Mouse (Mus musculus) midbrain, embryonic 13.5 days (tissue): ENCODE data around the gene Lgi2. TPM values are rescaled to one million over a fixed set of nuclear protein-coding genes. Genes with fewer than 3 reads are reported as not detected.

Source experiments
- ATAC-seq: fragments of 200-750 bp; cut with Nextera tagmentation; 2 replicates; pipeline ENCODE4 v1.8.0; 2017; ENCODE audit warnings: mild to moderate bottlenecking, moderate TSS enrichment, moderate library complexity
- H3K27ac ChIP-seq: fragments of 300-500 bp; sonication (generic); 2 replicates; pipeline ENCODE4 v1.5.1; 2015; ENCODE audit warnings: inconsistent platforms, mild to moderate bottlenecking, moderate library complexity
- H3K27me3 ChIP-seq: fragments of 300-500 bp; sonication (generic); 2 replicates; pipeline ENCODE4 v1.6.1; 2015; ENCODE audit warnings: mild to moderate bottlenecking, inconsistent platforms
- H3K36me3 ChIP-seq: fragments of 300-500 bp; sonication (generic); 2 replicates; pipeline ENCODE4 v1.6.1; 2015; ENCODE audit warnings: mild to moderate bottlenecking, inconsistent platforms
- H3K4me1 ChIP-seq: fragments of 300-500 bp; sonication (generic); replicated peaks from 2 replicates; pipeline ENCODE4 v1.6.1; 2015; ENCODE audit warnings: inconsistent platforms
- H3K4me2 ChIP-seq: fragments of 300-500 bp; sonication (generic); replicated peaks from 2 replicates; pipeline ENCODE4 v1.6.1; 2015; ENCODE audit warnings: moderate library complexity, mild to moderate bottlenecking, inconsistent platforms
- H3K4me3 ChIP-seq: fragments of 300-500 bp; sonication (generic); replicated peaks from 2 replicates; pipeline ENCODE4 v1.5.1; 2015; ENCODE audit warnings: mild to moderate bottlenecking, inconsistent platforms
- H3K9ac ChIP-seq: fragments of 300-500 bp; sonication (generic); replicated peaks from 2 replicates; pipeline ENCODE4 v1.6.1; 2015; ENCODE audit warnings: mild to moderate bottlenecking, inconsistent platforms
- H3K9me3 ChIP-seq: fragments of 300-500 bp; sonication (generic); 2 replicates; pipeline ENCODE4 v1.6.1; 2016; ENCODE audit warnings: mild to moderate bottlenecking, inconsistent platforms
- WGBS: fragments of 180-500 bp; shearing (Covaris S2); methylation state at CpG from one replicate; pipeline ENCODE4 v1.1.7; 2015; 5-methylcytosine and 5-hydroxymethylcytosine counted together
- polyA plus RNA-seq: library from polyadenylated mRNA; unstranded; fragments of >200 nt; fragmentation: Nextera tagmentation; extraction: Ambion mirVana; gene quantifications from 2 replicates; pipeline ENCODE4 v1.2.1, GENCODE M21; 2015

The Lgi2 gene
- 1.8 and 2.0 TPM in 2 replicates for polyA plus RNA-seq

DNA sequence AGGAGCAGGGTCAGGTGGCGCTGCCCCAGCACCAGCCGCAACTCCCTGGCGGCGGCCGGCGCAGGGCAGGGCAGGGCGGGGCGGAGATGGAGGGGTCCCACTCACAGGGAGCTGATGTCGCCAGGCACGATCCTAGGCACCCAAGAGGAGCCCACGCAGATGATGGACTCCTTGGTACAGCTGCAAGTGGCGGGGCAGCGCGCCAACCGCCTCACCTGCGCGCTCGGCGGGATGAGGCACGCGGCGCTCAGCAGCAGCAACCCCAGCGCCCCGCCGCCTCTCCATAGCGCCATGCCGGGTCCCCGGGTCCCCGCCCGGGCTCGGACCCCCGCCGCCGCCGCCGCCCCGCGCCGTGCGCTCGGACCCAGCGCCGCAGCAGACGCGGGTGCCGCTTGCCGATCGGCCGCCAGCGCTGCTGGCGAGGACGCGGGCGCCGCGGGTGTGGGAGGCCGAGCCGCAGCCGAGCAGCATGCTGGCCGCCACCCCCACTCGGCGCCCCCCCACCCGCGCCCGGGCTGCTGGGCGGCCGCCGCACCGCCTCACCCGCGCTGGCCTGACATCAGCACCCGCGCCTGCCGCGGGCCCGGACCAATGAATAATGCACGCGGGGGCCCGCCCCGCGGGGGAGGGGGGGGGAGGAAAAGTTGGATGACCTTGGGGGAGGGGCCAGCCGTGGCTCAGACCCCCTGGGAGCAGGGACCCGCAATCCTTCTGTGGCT is at the start of gene Lgi2:
TSS of gene Lgi2 (minus strand) at position 650 of the 719 bp plus-strand sequence.
- WGBS = 1% methylated on average over 66 of the region's 83 CpGs
- ATAC-seq = peak; percentile 90

DNA sequence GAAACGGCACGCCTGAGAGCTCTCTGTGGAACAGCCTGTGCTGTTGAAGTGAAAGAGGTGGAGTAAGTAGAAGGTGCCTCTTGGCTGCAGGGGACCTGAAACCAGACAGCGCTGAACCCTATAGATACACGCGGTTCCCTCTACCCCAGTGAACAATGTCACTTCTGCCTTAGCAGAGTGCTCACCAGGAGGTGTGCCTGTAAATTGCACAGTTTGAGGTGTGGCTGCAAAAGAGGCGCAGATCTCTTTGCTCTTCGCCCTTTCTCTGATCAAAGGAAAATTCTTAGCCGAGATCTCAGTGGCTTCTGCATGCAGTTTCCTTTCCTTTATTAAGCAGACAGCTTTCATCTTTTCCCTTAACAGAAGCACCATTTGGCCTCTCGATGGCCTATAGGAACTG is 49.2 kb upstream of the Lgi2 start:
- ATAC-seq = no peak
- Histone ChIP-seq H3K27me3 (no peaks in the 10 kb centered on the region), H3K27ac (0 out of 2 replicates have a peak overlapping the region, but pooled peaks have one; percentile 5), H3K9me3 (peaks cover 7% of the 10 kb centered on the region), H3K4me1 (peaks cover 24% of the 10 kb centered on the region), H3K36me3 (no peaks in the 10 kb centered on the region), H3K9ac (no peak overlapping the region), H3K4me3 (no peak overlapping the region), H3K4me2 (no peak overlapping the region)
- 69% methylated on average over 9 of the region's 9 CpGs for WGBS

More for the DNA sequence above, at the start of gene Lgi2:
- peak within 1 kb of the TSS; percentile 61 for H3K4me3 ChIP-seq
- no peak within 1 kb of the TSS for H3K27ac ChIP-seq
- H3K27me3 ChIP-seq = peaks cover 13% of the 10 kb centered on the region
- peaks cover 15% of the 10 kb centered on the region for H3K4me1 ChIP-seq
- H3K9ac ChIP-seq = peak within 1 kb of the TSS; percentile 73
- H3K4me2 ChIP-seq = peak within 1 kb of the TSS; percentile 93
- H3K9me3 ChIP-seq = no peaks in the 10 kb centered on the region
- no peaks in the 10 kb centered on the region for H3K36me3 ChIP-seq

DNA sequence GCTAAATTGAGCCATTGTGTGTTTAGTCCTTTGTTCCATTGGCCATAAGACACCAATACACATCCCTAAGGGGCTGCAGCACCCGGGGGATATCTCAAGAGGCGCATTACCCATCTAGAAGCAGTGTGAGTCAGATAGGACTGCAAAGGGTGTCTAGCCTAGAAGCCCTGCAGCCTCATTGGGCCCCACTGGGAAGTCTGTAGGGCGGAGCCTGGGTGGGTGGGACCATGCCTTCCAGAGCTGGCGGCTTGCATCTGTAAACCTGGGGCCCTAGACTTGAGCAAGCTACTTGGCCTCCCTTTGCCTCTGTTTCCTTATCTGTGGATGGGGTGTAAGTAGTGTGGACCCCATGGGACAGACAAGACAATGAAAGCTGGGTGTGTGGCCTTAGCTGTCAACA is 48.4 kb upstream of the Lgi2 start:
- Histone ChIP-seq H3K27ac (no peak overlapping the region), H3K27me3 (no peaks in the 10 kb centered on the region), H3K36me3 (no peaks in the 10 kb centered on the region), H3K4me1 (peaks cover 24% of the 10 kb centered on the region), H3K9me3 (peaks cover 7% of the 10 kb centered on the region), H3K4me2 (no peak overlapping the region), H3K4me3 (no peak overlapping the region), H3K9ac (no peak overlapping the region)
- 77% methylated on average over 4 of the region's 4 CpGs for WGBS
- no peak for ATAC-seq

DNA sequence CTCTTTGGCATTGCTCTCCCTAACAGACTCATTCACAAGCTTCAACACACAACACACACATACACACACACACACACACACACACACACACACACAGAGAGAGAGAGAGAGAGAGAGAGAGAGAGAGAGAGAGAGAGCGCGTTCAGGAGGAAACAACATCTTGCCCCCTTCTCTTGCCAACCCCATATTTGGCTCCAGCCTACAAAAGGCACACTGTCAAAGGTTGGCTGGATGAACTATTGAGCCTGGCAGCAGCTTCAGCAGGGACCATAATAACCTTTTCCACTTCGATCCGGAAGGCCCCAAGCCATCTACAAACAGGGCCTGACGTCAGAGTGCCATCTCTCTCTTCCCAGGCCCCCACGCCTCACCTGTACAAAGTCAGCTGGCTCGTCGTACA is 46.5 kb upstream of the Lgi2 start:
- H3K27ac ChIP-seq = no peak overlapping the region
- H3K27me3 ChIP-seq = no peaks in the 10 kb centered on the region
- ATAC-seq = no peak
- H3K4me1 ChIP-seq = peaks cover 14% of the 10 kb centered on the region
- H3K4me3 ChIP-seq = no peak overlapping the region
- peaks cover 7% of the 10 kb centered on the region for H3K9me3 ChIP-seq
- H3K4me2 ChIP-seq = no peak overlapping the region
- 93% methylated on average over 8 of the region's 8 CpGs for WGBS
- H3K36me3 ChIP-seq = no peaks in the 10 kb centered on the region
- no peak overlapping the region for H3K9ac ChIP-seq

DNA sequence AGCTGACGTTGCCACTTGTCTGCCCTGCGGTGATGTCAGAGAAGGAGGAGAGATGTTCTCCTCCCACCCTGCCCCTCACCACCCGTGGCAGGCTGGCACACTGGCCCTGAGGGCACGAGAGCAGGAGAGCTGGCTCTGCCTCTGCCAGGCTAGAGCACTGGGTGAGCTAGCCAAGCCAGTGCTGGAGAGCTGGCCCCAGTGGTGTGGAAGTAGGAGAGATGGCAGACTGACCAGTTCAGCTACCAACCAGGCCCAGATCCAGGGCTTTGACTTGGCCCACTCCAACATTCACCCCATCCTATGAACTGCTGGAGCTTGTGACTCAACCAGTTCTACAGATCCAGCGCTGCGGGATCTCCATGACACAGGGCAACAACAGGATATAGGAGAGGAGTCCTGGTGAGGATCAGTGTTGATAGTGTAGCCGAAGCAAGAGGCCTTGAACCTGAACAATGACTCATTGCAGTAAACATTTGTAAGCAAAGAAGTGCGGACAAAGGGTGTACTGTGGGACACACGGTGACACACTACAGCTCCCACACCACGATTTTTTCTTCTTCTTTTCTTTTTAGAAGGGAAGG is 45.1 kb upstream of the Lgi2 start:
- ATAC-seq = 0 out of 2 replicates have a peak, but pooled peaks have one; percentile 13
- 79% methylated on average over 10 of the region's 10 CpGs for WGBS

DNA sequence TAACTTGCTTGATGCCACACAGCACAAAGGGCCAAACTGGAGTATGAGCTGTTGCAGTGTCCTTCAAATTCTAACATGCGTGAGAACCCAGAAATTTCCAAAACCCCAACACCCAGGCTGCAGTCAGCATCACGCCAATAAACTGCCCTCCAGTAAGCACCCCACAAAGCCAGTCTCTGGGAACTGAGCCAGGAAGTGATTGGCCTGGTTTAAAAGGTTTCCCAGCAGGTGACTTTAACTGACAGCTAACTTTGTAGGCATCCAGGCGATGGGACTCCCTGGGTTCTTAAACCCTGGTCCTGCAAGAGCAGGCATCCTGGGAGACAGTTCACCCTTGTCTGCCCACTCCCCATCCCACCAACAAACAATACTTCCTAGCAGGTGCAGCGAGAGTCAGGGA is 44.0 kb upstream of the Lgi2 start:
- H3K4me3 ChIP-seq = no peak overlapping the region
- H3K9me3 ChIP-seq = peaks cover 11% of the 10 kb centered on the region
- no peak overlapping the region for H3K9ac ChIP-seq

More for the DNA sequence above, 45.1 kb upstream of the Lgi2 start:
- H3K27me3 ChIP-seq = no peaks in the 10 kb centered on the region
- H3K9me3 ChIP-seq = peaks cover 11% of the 10 kb centered on the region
- H3K27ac ChIP-seq = no peak overlapping the region
- H3K9ac ChIP-seq = no peak overlapping the region
- no peak overlapping the region for H3K4me3 ChIP-seq
- H3K4me2 ChIP-seq = no peak overlapping the region
- no peaks in the 10 kb centered on the region for H3K36me3 ChIP-seq
- 0 out of 2 replicates have a peak, but pooled peaks cover under 1% of the 10 kb centered on the region for H3K4me1 ChIP-seq

DNA sequence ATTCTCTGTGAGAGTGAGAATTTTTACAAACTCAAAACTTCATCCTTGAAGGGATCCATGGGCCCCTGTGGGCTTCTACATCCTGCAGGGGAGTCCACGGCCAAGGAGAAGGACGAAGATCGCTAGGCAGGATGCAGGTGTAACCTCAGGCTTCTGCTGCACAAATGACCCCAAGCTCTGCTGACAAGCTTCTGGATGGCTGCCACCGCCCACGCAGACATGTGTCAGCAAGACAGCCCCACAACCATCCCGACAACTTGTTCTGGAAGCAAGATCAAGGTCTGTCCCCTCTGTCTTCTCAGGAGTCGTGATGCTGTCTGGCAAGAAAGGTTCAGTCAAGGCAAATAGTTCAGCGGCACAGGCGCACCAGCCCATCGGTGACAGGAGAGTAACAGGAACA is 43.4 kb upstream of the Lgi2 start:
- whole genome bisulfite sequencing = 86% methylated on average over 10 of the region's 10 CpGs
- no peak overlapping the region for H3K27ac ChIP-seq
- ATAC-seq = no peak

More for the DNA sequence above, 44.0 kb upstream of the Lgi2 start:
- 34% methylated on average over 4 of the region's 4 CpGs for WGBS
- H3K27me3 ChIP-seq = no peaks in the 10 kb centered on the region
- H3K4me2 ChIP-seq = no peak overlapping the region
- H3K27ac ChIP-seq = no peak overlapping the region
- no peak for ATAC-seq
- no peaks in the 10 kb centered on the region for H3K36me3 ChIP-seq
- no peaks in the 10 kb centered on the region for H3K4me1 ChIP-seq

DNA sequence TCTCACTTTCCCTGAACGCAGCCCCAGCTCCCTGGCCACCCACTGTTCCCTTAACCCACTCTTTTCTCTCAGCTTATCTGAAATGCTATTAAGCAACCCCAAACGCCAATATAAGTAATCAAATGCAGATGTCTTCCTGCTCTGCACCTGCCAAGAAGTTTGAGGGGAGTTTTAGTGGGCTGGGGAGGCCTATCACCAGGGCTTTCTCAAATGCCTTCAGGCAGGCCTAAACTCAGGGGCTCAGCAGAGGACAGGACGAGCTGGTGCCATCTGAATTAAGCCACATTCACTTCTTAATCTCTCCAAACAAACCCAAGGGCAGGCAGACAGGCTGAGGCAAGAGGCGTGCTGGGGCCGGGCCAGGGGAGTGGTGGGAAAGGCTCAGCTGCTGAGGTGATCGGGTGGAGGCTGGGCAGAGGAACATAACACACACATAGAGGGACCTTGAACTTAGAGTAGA is 38.4 kb upstream of the Lgi2 start:
- no peak for ATAC-seq

More for the DNA sequence above, 43.4 kb upstream of the Lgi2 start:
- H3K4me3 ChIP-seq = no peak overlapping the region
- no peaks in the 10 kb centered on the region for H3K36me3 ChIP-seq
- no peaks in the 10 kb centered on the region for H3K4me1 ChIP-seq
- no peak overlapping the region for H3K9ac ChIP-seq
- H3K9me3 ChIP-seq = peaks cover 11% of the 10 kb centered on the region
- no peak overlapping the region for H3K4me2 ChIP-seq
- no peaks in the 10 kb centered on the region for H3K27me3 ChIP-seq

DNA sequence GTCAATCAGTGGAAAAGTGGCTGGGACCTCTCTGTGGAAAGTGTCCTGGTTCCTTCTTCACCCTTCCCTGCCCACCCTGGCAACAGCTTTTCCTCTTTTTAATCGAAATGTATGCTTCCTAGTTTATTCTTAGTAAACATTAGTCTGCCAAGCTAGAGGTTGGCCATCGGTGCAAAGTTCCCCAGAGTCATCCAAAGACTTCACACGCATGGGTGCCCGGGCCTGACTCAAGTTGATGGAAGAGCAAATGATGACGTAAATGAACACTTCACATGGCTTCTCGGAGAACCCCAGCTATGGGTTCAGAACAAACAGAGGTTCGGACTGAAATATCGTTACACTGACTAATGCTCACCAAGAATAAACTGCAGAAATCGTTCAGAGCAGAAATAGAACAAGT is 24.4 kb upstream of the Lgi2 start:
- H3K27ac ChIP-seq = no peak overlapping the region
- no peaks in the 10 kb centered on the region for H3K4me1 ChIP-seq
- WGBS = 92% methylated on average over 9 of the region's 9 CpGs
- H3K4me2 ChIP-seq = no peak overlapping the region
- H3K9ac ChIP-seq = no peak overlapping the region
- H3K4me3 ChIP-seq = no peak overlapping the region
- H3K9me3 ChIP-seq = no peaks in the 10 kb centered on the region
- H3K27me3 ChIP-seq = no peaks in the 10 kb centered on the region
- no peaks in the 10 kb centered on the region for H3K36me3 ChIP-seq
- no peak for ATAC-seq

More for the DNA sequence above, 38.4 kb upstream of the Lgi2 start:
- H3K4me2 ChIP-seq = no peak overlapping the region
- WGBS = 37% methylated on average over 6 of the region's 6 CpGs
- no peak overlapping the region for H3K9ac ChIP-seq
- no peak overlapping the region for H3K4me3 ChIP-seq
- peaks cover 4% of the 10 kb centered on the region; the same call in 1 of the 2 replicates for H3K9me3 ChIP-seq
- H3K36me3 ChIP-seq = no peaks in the 10 kb centered on the region
- no peak overlapping the region for H3K27ac ChIP-seq
- no peaks in the 10 kb centered on the region for H3K4me1 ChIP-seq
- no peaks in the 10 kb centered on the region for H3K27me3 ChIP-seq

DNA sequence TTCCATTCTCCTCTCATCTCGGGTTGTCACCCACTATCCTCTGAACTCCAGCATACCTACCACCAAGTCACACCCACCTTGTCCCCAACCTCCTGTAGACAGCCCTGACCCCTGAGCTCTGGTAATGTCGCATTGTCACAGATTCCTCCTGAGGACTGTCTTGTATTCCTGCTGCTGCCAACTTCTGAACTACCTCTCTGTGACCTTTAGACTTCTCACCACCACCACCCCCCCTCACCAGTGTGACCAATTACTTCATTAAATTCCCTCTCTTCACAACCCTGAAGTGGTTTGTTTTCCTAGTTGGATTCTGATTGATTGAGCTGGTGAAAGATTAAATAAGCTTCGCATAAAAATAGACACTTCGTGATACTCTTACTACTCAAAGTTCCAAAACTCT is 22.4 kb upstream of the Lgi2 start:
- no peak for ATAC-seq
- H3K4me2 ChIP-seq = no peak overlapping the region
- no peaks in the 10 kb centered on the region for H3K9me3 ChIP-seq
- H3K4me3 ChIP-seq = no peak overlapping the region
- H3K27me3 ChIP-seq = no peaks in the 10 kb centered on the region
- H3K27ac ChIP-seq = no peak overlapping the region
- H3K9ac ChIP-seq = no peak overlapping the region
- no peaks in the 10 kb centered on the region for H3K36me3 ChIP-seq
- WGBS = 90% methylated on average over 4 of the region's 4 CpGs
- H3K4me1 ChIP-seq = no peaks in the 10 kb centered on the region

DNA sequence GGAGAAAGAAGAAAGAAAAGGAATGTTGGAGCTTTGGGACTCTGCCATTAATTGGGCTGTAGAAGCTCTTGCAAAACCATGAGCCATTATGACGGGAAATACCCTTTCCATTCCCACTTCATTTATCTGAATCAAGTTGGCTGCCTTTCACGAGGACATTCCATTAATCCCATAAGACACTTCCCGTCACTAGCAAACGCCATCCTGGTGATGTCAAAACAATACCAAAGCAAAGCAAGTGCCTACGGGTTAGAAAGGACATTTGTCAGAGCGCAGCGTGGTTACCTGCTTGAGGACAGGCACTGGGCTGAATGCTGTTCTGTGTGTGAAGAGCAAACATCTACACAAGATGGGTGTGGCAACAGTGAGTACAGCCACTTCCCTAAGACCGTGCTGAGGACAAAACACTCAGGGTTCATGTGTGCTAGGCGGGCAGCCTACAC is 21.1 kb upstream of the Lgi2 start:
- ATAC-seq = no peak
- Histone ChIP-seq H3K27ac (no peak overlapping the region), H3K36me3 (no peaks in the 10 kb centered on the region), H3K4me1 (no peaks in the 10 kb centered on the region), H3K4me3 (no peak overlapping the region), H3K9ac (no peak overlapping the region), H3K27me3 (no peaks in the 10 kb centered on the region), H3K4me2 (no peak overlapping the region), H3K9me3 (no peaks in the 10 kb centered on the region)
- 85% methylated on average over 9 of the region's 9 CpGs for WGBS

DNA sequence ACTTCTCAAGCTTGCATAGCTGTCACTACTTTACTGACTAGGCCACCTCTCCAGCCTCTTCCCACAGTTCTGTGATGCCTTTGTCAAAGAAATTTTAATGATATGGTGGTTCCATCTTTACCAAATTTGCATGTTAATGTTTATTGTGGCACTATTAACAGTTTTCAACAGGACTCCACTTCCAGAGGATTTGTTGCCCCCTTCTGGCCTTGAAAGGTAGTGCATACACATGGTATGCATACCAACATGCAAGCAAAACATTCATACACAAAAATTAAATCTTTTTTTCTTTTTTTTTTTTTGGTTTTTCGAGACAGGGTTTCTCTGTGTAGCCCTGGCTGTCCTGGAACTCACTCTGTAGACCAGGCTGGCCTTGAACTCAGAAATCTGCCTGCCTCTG is 6.3 kb upstream of the Lgi2 start:
- H3K4me2 ChIP-seq = no peak overlapping the region
- H3K4me3 ChIP-seq = no peak overlapping the region
- no peak overlapping the region for H3K27ac ChIP-seq
- H3K36me3 ChIP-seq = no peaks in the 10 kb centered on the region
- WGBS = 53% methylated on average over 1 of the region's 1 CpGs
- no peak for ATAC-seq
- H3K9me3 ChIP-seq = peaks cover 9% of the 10 kb centered on the region; the same call in 1 of the 2 replicates
- H3K4me1 ChIP-seq = no peaks in the 10 kb centered on the region
- no peak overlapping the region for H3K9ac ChIP-seq
- H3K27me3 ChIP-seq = no peaks in the 10 kb centered on the region
